Mouse (Mus musculus) thymus, adult 18-20 months (tissue): ENCODE measurements around the gene Sp9.

Source experiments
- DNase-seq, 2 experiments: peaks; one replicate each; pipeline ENCODE4 v3.0.0; 2022; ENCODE audit warnings: mixed read lengths in 2 of 2

The Sp9 gene

DNA sequence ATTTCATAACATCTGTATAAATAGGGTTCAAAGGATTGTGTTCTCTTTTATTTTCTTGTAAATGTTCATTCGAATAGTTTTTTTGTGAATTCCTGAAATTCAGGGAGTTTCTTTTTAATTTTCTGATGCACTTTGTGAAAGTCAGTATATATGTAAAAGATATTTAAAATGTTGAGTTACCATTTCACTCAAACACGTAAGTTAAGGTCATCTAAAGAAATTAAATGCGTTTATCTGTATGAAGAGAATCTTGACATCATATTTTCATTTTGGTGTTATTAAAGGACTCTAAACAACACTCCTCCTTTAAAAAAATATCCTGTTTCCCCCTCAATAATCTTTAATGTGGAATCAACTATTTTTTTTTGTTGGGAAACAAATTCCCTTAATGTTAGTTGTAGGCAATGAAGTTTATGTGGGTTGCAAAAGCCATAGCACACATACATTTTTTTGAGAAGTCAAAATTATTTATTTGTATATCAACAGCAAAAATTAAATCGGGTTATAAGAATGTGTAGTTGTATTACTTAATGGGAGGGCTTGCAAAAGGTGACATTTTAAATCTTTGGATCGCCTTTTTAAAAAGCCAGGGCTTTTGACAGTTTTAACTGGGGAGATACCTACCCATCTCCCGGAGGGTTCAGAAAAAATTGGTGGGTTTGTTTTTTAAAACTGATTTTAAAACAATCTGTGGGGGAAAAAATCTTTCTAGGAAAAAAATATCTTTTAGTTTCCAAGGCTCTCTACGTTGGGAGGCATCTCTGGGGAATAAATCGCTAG lies 3.7 kb downstream of the Sp9 start:
- no peak for DNase-seq

DNA sequence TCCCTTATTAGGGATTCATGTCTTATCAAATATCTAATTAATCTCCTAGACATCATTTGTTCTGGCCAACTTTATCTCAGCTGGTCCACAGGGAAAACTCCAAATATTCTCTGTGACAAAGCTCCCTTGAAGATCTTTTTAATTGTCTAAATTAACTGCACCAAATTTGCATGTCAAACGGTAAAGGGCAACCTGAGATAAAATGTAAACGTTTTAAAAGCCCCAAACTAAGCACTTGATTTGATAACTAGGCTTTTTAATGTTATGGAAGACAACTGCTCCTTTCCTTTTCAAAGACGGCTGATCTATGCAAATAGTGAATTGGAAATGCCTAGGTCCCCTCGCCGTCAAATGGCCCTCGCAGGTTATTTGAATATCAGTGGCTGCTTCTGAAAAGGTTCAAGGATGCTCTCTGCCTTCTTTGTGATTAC lies 4.4 kb downstream of the Sp9 start:
- DNase-seq = no peak

DNA sequence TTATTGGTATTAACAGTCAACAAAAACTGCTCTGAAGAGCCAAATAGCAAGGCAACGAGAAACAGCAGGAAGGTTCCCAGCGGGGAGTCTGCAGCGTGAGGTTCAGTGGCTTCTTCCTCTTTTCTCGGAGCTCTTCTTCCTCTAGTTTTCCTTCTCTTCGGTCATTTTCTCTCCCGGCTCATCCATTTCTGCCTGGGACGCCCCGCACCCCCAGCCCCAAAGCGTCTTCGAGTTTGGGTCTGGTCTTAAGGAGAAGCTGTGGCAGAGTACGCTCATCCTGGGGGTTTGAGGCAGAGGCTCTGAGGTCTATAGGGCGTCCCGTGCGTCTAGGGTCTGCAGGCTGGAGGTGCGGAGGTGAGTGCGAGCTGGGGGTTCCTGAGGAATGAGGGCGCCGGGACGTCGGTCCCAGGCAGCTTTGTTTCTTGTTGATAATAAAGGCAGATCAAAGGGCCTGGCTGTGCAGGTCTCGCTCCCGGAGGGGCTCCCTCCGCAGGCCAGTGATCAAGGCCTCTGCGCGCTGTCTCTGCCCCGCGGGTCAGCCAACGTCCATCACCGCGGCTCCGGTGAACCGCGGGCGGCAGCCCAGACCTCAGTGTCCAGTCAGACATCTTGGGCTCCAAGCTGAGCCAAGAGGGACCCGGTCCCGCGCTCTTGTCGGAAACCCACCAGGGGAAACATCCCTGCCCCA lies 5.4 kb downstream of the Sp9 start:
- no peak for DNase-seq

DNA sequence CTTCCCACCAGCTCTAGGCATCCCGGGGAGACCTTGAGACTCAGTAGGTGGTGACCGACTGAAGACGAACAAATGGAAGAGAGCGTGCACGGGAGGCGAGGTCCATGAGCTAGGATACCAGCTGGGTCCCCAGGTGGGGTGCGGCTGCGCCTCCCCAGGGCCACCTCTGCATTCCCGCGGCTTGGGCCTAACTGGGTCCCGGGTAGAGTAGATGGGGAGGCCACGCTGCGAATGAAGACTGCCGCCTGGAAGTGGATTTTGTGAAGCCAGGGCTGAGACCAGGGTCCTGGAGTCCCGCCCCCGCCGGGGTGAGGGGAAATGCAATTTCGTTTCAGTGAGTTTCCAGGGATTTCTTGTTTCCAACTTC lies 6.0 kb downstream of the Sp9 start:
- DNase-seq = no peak

DNA sequence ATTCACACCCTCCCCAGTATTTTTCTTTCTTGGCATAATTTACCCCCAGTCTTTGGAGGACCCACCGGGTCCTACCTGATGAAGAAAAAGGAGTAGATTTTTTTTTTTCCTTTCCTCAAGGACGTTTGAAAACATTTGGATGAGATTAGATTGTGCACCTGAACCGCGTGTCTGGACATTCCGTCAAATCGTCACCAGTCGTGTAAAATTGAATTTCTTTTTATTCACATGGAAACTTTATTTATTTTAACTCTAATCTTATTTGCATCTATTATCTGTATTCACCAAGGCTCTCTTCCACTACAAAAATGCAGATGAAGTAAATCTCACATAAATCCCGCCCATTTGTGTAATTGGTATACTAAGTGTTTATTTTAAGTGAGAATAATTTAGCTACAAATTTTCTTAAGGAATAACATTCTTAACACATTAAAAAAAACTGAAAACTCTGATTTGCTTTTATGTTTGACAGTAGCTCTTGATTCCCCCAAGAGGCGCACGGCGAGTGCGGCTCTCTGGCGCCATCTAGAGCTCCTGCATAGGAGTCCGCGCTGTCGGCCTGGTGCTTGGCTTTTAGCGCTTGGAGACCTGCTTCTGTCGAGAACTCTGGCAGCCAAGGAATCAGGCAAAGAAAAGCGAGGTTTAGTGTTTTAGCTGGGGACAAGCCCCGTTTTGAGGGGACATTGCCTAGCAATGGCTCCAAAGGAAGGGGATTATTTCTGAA lies 6.6 kb downstream of the Sp9 start:
- DNase-seq = peak; percentile 68 to 71

DNA sequence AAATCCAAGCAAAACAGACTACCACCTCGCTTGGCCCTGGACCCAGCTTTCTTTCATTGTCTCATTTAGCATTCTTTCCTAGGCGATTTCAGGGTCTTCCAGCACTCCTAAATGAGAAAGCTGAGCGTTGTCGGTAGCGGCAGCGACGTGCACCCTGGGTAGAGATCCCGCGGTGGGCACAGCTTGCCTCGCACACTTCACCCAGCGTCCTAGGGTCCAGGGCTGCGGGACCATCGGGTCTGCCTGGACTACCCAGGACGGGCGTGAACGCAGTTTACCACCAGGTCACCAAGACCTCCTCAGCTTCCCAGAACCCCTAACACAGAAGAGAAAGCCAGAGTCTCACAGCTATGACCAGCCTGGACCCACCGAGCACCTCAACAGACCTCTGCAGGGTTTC lies 7.1 kb downstream of the Sp9 start:
- DNase-seq = no peak

DNA sequence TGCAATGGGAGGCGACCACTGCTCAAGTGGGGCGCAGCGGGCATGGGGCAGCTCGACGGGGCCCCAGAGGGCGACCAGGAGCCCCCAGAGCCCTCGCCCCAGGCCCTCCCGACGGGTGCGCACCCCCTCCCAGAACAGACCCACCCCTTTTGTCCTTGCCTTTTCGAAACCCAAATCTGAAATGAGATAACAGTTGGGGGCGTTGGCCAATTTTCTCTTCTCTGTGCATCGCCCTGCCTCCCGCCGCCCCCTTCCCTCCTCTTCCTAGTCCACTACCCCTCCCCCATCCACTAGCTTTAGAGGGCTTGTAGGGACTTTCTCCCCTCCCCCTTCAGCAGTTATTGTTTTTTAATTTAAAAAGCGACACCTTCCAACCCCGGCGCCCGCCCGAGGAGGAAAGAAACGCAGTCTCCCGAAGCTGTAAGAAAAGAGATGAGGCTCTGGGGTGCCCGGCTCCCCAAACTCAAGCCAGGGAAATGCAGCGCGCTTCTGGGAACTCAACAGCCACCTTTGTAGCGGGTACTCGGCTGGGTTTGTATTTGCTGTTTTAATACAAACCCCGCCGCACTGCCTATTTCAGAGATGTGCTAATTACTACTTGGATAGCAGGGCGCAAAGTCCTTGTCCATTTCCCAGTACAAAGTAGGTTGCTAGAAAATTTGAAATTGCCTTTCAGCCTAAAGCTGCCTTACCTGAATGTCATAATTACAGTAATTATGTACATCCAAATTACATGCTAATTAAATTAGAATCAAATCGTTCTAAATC lies 7.7 kb downstream of the Sp9 start:
- DNase-seq = no peak

DNA sequence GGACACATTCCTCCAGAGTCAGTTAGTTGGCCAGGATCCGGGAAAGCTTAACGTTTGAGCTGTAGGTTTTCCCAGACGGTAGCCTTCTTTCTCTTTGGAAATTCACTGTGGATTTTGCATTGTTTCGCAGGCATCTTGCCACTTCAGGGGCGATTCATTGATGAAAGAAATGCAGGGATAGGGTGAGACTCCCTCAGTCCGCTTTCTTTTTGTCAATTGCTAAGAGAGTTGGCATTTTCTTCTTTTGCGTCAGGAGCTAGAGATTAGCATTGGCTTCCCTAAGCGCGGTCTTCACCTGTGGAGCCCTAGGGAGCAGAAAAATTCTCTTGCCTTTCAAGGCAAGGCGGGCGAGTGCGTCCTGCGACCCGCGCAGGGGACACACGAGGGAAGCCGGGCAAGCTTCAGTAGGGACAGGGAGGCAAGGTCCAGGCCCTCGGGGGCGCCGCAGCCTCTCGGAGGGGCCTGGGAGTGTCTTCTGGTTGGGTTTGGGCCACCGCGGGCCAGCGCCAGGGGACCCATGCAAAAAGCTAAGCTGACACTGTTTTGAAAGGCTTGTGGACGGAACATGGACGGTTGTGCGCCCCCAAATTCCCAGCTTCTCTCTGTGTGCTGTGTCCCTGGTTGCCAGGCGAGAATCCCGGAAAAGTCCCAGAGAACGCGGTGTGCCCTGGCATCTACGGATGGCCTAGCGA lies 8.8 kb downstream of the Sp9 start:
- no peak for DNase-seq

DNA sequence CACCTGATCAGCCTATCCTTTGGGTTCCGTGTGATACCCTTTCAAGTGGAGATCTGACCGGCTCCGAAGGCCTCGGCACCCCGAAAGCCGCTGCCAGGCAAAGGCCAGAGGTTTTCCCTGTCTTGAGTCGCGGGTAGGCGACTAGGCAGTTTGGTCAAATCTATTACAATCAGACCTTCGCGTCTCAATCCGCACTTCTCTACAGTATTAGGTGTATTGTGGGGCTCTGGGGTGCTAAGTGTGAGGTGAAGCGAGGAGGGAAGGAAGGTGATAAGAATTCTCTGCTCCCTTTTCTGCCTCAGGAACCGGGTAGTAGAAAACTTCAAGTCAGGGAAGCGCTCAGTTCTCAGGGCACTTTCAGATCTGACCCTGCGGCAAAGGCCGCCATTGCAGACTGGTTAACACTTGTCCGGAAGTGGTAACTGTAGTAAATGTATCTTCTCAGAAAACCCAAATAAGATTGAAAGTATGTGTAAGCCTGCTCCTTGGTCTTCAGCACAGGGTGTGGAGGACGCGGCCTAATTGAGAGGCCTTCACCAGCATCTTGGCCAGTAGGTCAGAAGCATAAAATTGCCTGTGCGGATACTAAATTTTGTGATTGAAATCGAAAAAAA lies 9.4 kb downstream of the Sp9 start:
- DNase-seq = no peak

DNA sequence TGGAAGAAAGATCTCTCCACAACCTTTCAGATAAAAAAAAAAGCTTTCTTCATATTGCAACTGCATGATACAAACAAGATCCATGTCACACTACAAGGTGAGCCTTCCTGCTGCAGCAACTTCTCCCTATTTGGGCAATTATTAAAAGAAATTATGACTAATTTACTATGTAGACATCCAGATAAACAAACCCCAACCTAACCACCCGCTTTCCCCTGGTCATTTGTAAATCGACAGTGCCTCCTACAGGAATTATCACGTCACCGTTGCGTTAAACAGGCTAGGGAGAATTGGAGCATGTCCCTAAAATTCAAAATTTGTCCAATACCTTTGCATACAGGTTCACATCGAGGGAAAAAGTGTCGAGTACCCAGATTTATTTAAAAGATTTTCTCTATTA lies 10.0 kb downstream of the Sp9 start:
- no peak for DNase-seq

DNA sequence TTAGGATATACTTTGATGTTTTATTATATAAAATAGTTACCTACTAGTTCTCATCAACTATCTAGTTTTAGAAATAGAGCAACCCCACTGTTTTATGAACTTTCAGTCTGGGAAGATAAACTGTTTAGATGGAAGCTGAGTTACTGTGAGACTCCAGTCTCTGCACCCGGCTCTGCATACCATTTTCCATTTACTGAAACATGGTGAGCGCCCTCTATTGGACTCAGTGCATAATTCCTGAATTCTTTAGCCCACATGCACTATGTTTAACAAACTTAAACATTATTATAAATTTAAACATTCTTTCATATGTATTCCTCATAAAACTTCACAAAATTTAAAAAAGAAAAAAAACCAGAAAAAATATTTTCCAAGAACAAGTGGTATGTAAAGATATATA lies 13.9 kb downstream of the Sp9 start:
- DNase-seq = no peak

DNA sequence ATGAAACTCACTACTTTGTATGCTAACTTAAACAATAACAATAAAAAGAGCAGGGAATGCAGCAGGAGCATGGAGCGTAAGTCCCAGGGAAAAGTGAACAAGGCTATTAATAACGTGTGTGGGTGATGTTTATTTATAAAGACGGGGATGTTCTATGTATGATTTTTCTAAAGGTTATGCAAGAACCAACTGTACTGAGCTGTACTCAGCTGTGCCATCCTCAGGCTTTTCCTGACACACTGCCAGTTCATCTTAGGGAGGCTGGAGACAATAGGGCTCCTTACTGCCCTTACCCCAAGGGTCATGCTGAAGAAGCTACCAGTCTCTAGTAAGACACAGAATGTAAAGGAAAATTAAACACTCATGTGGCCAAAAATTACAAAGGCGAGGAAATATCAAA lies 19.4 kb downstream of the Sp9 start:
- DNase-seq = no peak

DNA sequence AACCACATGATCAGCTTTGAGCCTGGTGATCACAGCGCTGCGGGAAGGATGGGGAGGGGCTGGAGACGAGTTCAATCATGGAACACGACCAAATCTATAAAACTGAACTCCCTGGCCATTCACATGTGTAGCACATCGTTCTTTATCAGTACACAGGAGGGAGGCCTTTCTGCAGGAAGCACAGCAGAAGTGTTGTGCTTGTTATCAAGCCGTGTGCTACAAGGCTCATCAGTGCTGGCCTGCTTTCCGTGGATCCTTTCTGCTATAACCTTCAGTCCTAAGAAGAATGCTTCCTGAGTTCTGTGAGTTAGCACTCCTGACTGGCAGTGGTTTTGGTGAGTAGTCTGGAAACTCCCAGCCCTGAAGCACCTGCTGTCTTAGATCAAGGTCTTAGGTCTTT lies 23.3 kb downstream of the Sp9 start:
- DNase-seq = no peak

DNA sequence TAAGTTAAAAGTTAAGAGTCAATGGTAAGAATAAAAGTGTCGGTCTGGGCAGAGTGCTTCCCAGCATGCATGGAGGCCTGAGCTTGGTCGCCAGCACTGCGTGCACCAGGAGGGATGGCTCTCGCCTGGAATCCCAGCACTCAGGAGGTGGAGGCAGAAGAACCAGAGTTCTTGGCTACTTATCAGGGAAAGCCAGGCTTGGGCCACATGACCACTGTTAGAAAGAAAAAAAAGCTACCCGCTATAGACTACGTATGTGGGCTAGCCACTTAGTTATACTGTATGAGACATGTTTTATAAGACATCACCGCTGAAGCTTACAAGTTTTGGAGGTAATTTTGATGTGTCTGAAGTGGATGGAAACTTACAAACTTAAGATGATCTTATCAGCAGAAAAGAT lies 26.4 kb downstream of the Sp9 start:
- DNase-seq = no peak

DNA sequence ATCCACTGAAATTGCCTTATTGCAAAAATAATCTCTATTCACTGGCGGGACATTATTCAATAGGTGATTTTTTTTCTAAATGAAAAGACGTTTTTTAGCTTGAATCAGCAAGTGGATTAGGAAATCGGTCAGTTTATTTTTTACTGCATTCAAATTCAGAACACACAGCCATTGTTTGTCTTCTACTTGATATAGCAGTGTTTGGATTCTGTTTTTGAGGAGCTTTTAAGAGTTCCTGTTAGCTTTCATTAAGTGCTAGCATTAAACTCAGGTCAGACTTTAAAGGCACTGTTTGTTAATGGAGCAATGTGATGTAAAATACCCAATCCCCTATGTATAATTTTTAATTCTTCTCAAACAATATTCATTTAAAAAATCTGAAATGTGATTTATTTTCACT lies 27.1 kb downstream of the Sp9 start:
- no peak for DNase-seq

DNA sequence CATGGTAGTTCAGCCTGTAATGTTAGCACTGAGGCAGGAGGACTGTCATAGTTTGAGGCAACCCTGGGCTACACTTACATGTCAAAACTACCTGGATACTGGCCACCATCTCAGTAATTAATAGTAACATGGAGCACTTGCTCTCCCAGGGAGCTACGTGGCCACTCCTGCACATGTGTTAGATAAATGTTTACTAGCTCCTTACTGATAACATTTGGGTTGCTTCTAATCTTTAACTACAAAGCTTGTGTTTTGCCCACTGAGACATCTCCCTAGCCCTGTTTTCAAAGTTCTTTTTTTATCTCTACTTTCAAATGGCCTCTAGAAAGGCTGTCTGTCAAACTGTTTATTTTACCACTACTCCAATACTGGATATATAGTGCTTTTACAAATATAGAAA lies 30.3 kb downstream of the Sp9 start:
- DNase-seq = no peak

DNA sequence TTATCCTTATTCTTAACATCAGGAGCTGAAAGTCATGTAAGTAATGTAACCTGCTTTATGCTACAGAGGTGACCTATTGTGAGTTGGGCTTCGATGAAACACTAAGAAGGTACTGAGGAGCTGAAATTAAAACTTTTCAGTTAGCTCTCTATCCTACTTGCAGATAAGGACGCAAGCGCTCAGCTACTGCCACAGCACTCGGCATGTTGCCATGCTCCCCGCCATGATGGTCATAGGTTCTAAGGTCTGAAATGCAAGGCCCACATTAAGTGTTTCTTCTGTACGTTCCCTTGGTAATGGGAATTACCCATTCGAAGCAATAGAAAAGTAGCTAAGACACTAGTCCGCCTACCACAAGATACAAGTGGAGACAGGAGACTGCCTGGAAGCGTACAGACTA lies 31.0 kb downstream of the Sp9 start:
- no peak for DNase-seq

DNA sequence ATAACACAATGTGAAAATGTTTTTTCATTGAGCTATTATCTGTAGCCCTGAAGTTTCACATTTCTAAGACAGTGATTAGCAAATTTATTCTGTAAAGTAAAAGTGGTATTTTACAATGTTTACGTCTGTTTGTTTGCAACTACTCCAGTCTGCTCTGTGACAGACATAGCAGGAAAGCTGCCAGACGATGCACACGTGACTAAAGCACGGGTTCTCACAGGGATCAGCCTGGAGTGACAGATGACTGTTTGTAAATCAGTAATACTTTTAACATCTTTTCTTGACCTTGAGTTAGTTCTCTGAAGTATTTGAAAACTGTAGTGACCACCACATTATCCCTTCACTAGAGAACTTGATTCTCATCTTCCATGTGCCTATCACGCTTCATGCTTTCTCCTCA lies 32.8 kb downstream of the Sp9 start:
- no peak for DNase-seq

DNA sequence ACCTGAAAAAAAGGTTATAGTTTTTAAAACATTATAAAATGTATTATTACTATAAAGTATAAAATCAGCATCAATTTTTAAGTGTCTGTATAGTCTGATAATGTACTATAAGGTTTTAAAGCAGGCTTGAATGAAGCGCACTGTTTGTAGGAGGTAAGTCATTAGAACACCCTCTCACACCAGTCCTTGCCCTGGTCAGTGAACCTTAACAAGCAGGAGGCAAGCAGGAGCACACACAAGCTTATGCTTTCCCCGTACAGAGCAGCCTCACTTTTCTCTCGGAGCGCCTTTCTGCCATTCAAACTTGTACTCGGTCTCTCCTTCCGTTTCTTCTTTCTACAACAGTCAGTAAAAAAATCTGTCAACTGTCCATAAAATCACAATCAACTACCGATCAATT lies 34.3 kb downstream of the Sp9 start:
- no peak for DNase-seq

DNA sequence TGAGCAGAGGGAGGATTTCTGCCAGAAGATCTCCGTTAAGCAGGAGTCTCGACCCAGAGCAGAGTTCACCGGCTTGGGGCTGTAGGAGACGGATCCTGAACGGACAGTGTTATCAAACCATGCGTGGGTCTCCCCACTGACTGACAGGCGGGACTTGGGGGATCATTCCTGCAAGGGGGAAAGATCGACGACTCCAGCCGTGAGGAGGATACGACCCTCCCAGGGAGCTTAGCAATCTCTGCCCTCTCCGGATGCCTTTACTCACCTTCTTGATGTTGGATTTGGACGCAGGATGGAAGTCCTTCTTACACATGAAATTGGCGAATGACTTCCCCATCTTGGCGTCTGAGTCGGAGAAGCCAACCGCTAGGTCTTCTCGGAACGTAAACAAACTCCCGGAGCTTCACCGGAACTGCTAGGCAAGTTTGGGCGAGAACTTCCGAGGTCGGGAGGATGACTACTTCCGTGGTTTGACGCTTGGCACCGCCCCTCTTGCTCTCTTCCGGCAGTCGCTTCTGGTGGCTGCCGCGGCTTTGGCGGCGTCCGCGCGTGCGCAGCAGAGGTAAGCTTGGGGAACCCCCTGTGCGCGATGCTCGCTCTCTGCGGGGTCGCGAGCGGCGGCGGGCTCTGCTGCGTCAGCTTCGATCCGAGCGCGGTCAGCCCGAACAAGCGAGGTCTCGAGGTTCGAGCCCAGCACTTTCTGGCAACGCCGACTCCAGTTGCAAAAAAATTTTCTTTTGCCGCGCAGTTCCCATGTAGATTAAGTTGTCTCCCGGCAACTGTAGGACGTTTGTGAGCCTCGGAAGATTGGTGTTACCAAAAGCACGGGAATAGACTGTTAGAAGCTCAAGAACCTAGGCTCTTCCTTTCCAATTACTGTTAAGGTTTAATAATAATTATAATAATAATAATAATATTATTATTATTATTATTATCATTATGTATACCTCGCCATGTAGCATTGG lies 40.7 kb downstream of the Sp9 start, which contains the start of the genes Scrn3 and Cir1:
TSS of gene Scrn3 (plus strand) at position 450 of the 965 bp plus-strand sequence.
TSS of gene Cir1 (minus strand) at position 550 of the 965 bp plus-strand sequence.
- DNase-seq = peak; percentile 93 to 95

DNA sequence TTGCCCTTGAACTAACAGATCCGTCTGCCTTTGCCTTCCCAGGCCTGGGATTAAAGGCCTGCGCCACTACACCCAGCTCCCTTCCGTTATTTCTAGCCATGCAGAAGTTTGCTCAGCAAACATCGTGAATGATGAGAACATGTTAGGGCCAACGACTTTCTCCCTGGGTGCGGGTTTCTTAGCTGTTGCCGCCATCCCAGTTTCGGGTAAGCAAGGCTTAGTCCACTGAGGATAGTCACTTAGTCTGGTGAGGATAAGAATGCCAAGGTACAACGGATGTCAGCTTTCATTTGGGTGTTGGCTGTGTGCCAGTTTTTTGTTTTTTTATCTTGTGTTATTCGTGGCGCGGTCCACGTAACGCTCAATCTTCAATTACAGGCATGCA lies 41.4 kb downstream of the Sp9 start:
- DNase-seq = peak; percentile 10 to 20
